Mouse (Mus musculus): Measurements from ENCODE around the gene Ppef1.

DNA sequence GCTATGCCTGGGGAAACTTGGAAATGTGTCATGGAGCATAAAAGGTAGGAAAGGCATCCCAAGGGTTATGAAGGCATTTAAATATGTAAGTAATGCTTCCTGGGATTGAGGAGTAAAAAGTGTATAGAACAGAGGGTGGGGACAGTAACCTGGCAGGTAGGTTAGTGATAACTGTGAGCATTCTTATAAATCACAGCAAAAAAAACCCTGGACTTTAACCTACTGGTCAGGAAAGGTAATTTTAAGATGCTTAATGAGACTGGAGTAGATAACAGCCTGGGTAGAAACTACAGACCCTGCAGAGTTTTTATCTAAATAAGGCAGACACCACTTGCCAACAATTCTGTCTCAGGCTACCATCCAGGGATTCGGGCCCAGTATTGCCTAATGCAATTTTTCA lies 13.1 kb upstream of the Ppef1 start:
- TF ChIP-seq CTCF (IDR thresholded peaks at IDR 0.05) (no peak), EP300 (IDR thresholded peaks at IDR 0.05) (no peak)

All from lung, postnatal 0 days (tissue).